Mouse (Mus musculus): ENCODE results near the gene Ptprm. TPM values are rescaled to one million over a fixed set of nuclear protein-coding genes. Genes with fewer than 3 reads are reported as not detected.

The Ptprm gene
- polyA plus RNA-seq, 1 experiment from 2014 or later: 8.0 TPM

- H3K4me3 ChIP-seq (ENCODE audit: low read depth, low read length): no peak overlapping the region
- H3K9me3 ChIP-seq (replicated peaks; ENCODE audit: control insufficient read depth, low read length): no peaks in the 10 kb centered on the region
- no peaks in the 10 kb centered on the region for H3K27me3 ChIP-seq (replicated peaks; ENCODE audit: control insufficient read depth, insufficient read depth, low read length)
- DNase-seq (ENCODE audit: low spot score) (no peak), ATAC-seq (no peak)
- whole genome bisulfite sequencing: 90% methylated on average over 5 of the region's 5 CpGs
- no peak overlapping the region for H3K9ac ChIP-seq (ENCODE audit: low read length)
- H3K4me1 ChIP-seq (ENCODE audit: control insufficient read depth, insufficient read depth, low read length): no peaks in the 10 kb centered on the region
- no peaks in the 10 kb centered on the region for H3K36me3 ChIP-seq (ENCODE audit: control insufficient read depth, insufficient read depth, low read length)
- H3K27ac ChIP-seq (ENCODE audit: low read depth, low read length): no peak overlapping the region
- H3K4me2 ChIP-seq (ENCODE audit: low read length): no peak overlapping the region
Measured at GRCm38 (mm10) chr17:67339569-67339968, 14.7 kb downstream of the Ptprm start.

GRCm38 (mm10) chr17:67334310-67334709 is 19.9 kb downstream of the Ptprm start:
- H3K4me2 ChIP-seq (ENCODE audit: low read length): no peak overlapping the region
- H3K4me3 ChIP-seq (ENCODE audit: low read depth, low read length): no peak overlapping the region
- DNase-seq (ENCODE audit: low spot score) (no peak), ATAC-seq (no peak)
- 95% methylated on average over 3 of the region's 3 CpGs for WGBS
- no peaks in the 10 kb centered on the region for H3K27me3 ChIP-seq (replicated peaks; ENCODE audit: control insufficient read depth, insufficient read depth, low read length)
- no peaks in the 10 kb centered on the region for H3K9me3 ChIP-seq (replicated peaks; ENCODE audit: control insufficient read depth, low read length)
- H3K9ac ChIP-seq (ENCODE audit: low read length): no peak overlapping the region
- no peaks in the 10 kb centered on the region for H3K4me1 ChIP-seq (ENCODE audit: control insufficient read depth, insufficient read depth, low read length)
- no peak overlapping the region for H3K27ac ChIP-seq (ENCODE audit: low read depth, low read length)
- H3K36me3 ChIP-seq (ENCODE audit: control insufficient read depth, insufficient read depth, low read length): no peaks in the 10 kb centered on the region

- Histone ChIP-seq H3K36me3 (ENCODE audit: control insufficient read depth, insufficient read depth, low read length) (no peaks in the 10 kb centered on the region), H3K27ac (ENCODE audit: low read depth, low read length) (no peak overlapping the region), H3K4me3 (ENCODE audit: low read depth, low read length) (no peak overlapping the region), H3K9me3 (replicated peaks; ENCODE audit: control insufficient read depth, low read length) (no peaks in the 10 kb centered on the region), H3K4me2 (ENCODE audit: low read length) (no peak overlapping the region), H3K4me1 (ENCODE audit: control insufficient read depth, insufficient read depth, low read length) (peaks cover 7% of the 10 kb centered on the region; the same call in 1 of the 2 replicates), H3K9ac (ENCODE audit: low read length) (no peak overlapping the region), H3K27me3 (replicated peaks; ENCODE audit: control insufficient read depth, insufficient read depth, low read length) (no peaks in the 10 kb centered on the region)
- DNase-seq (ENCODE audit: low spot score): no peak
- no peak for ATAC-seq
- 72% methylated on average over 4 of the region's 4 CpGs for WGBS
Measured at GRCm38 (mm10) chr17:67329435-67329834, 24.8 kb downstream of the Ptprm start.

- DNase-seq (ENCODE audit: low spot score) (no peak), ATAC-seq (no peak)
- Histone ChIP-seq H3K9ac (ENCODE audit: low read length) (no peak overlapping the region), H3K4me3 (ENCODE audit: low read depth, low read length) (no peak overlapping the region), H3K27me3 (replicated peaks; ENCODE audit: control insufficient read depth, insufficient read depth, low read length) (no peaks in the 10 kb centered on the region), H3K4me1 (ENCODE audit: control insufficient read depth, insufficient read depth, low read length) (peaks cover 16% of the 10 kb centered on the region), H3K9me3 (replicated peaks; ENCODE audit: control insufficient read depth, low read length) (no peaks in the 10 kb centered on the region), H3K27ac (ENCODE audit: low read depth, low read length) (no peak overlapping the region), H3K4me2 (ENCODE audit: low read length) (no peak overlapping the region), H3K36me3 (ENCODE audit: control insufficient read depth, insufficient read depth, low read length) (no peaks in the 10 kb centered on the region)
- 4% methylated on average over 1 of the region's 1 CpGs for WGBS
Measured at GRCm38 (mm10) chr17:67324499-67324832, 29.8 kb downstream of the Ptprm start.

GRCm38 (mm10) chr17:67323777-67324498 is 30.3 kb downstream of the Ptprm start:
- Histone ChIP-seq H3K9ac (ENCODE audit: low read length) (no peak overlapping the region), H3K27me3 (replicated peaks; ENCODE audit: control insufficient read depth, insufficient read depth, low read length) (no peaks in the 10 kb centered on the region), H3K4me3 (ENCODE audit: low read depth, low read length) (no peak overlapping the region), H3K4me1 (ENCODE audit: control insufficient read depth, insufficient read depth, low read length) (peaks cover 16% of the 10 kb centered on the region), H3K9me3 (replicated peaks; ENCODE audit: control insufficient read depth, low read length) (no peaks in the 10 kb centered on the region), H3K27ac (ENCODE audit: low read depth, low read length) (no peak overlapping the region), H3K36me3 (ENCODE audit: control insufficient read depth, insufficient read depth, low read length) (no peaks in the 10 kb centered on the region), H3K4me2 (ENCODE audit: low read length) (no peak overlapping the region)
- ATAC-seq (peak; percentile 89), DNase-seq (ENCODE audit: low spot score) (peak; percentile 73)
- 8% methylated on average over 11 of the region's 11 CpGs for WGBS

- 68% methylated on average over 4 of the region's 4 CpGs for WGBS
- H3K9ac ChIP-seq (ENCODE audit: low read length): no peak overlapping the region
- DNase-seq (ENCODE audit: low spot score) (no peak), ATAC-seq (no peak)
- H3K27ac ChIP-seq (ENCODE audit: low read depth, low read length): no peak overlapping the region
- no peak overlapping the region for H3K4me3 ChIP-seq (ENCODE audit: low read depth, low read length)
- H3K4me2 ChIP-seq (ENCODE audit: low read length): no peak overlapping the region
- H3K9me3 ChIP-seq (replicated peaks; ENCODE audit: control insufficient read depth, low read length): no peaks in the 10 kb centered on the region
- no peaks in the 10 kb centered on the region for H3K4me1 ChIP-seq (ENCODE audit: control insufficient read depth, insufficient read depth, low read length)
- H3K36me3 ChIP-seq (ENCODE audit: control insufficient read depth, insufficient read depth, low read length): no peaks in the 10 kb centered on the region
- H3K27me3 ChIP-seq (replicated peaks; ENCODE audit: control insufficient read depth, insufficient read depth, low read length): no peaks in the 10 kb centered on the region
Measured at GRCm38 (mm10) chr17:67314491-67315205, 39.6 kb downstream of the Ptprm start.

- peaks cover 5% of the 10 kb centered on the region; the same call in 1 of the 2 replicates for H3K4me1 ChIP-seq (ENCODE audit: control insufficient read depth, insufficient read depth, low read length)
- no peaks in the 10 kb centered on the region for H3K9me3 ChIP-seq (replicated peaks; ENCODE audit: control insufficient read depth, low read length)
- WGBS: 92% methylated on average over 3 of the region's 3 CpGs
- no peak overlapping the region for H3K9ac ChIP-seq (ENCODE audit: low read length)
- no peak overlapping the region for H3K27ac ChIP-seq (ENCODE audit: low read depth, low read length)
- no peaks in the 10 kb centered on the region for H3K27me3 ChIP-seq (replicated peaks; ENCODE audit: control insufficient read depth, insufficient read depth, low read length)
- ATAC-seq (no peak), DNase-seq (ENCODE audit: low spot score) (no peak)
- H3K4me2 ChIP-seq (ENCODE audit: low read length): no peak overlapping the region
- H3K36me3 ChIP-seq (ENCODE audit: control insufficient read depth, insufficient read depth, low read length): no peaks in the 10 kb centered on the region
- no peak overlapping the region for H3K4me3 ChIP-seq (ENCODE audit: low read depth, low read length)
Measured at GRCm38 (mm10) chr17:67308421-67308820, 45.8 kb downstream of the Ptprm start.

- no peak overlapping the region for H3K4me3 ChIP-seq (ENCODE audit: low read depth, low read length)
- no peak for ATAC-seq
- H3K4me1 ChIP-seq (ENCODE audit: control insufficient read depth, insufficient read depth, low read length): peaks cover 14% of the 10 kb centered on the region; the same call in 1 of the 2 replicates
- DNase-seq (ENCODE audit: low spot score): peak; percentile 39
- H3K36me3 ChIP-seq (ENCODE audit: control insufficient read depth, insufficient read depth, low read length): no peaks in the 10 kb centered on the region
- WGBS: 61% methylated on average over 10 of the region's 10 CpGs
- no peak overlapping the region for H3K4me2 ChIP-seq (ENCODE audit: low read length)
- H3K9me3 ChIP-seq (replicated peaks; ENCODE audit: control insufficient read depth, low read length): no peaks in the 10 kb centered on the region
- H3K9ac ChIP-seq (ENCODE audit: low read length): no peak overlapping the region
- H3K27me3 ChIP-seq (replicated peaks; ENCODE audit: control insufficient read depth, insufficient read depth, low read length): no peaks in the 10 kb centered on the region
- H3K27ac ChIP-seq (ENCODE audit: low read depth, low read length): no peak overlapping the region
Measured at GRCm38 (mm10) chr17:67306066-67306845, 48.0 kb downstream of the Ptprm start.

Data from forebrain, embryonic 14.5 days (tissue).